Mouse (Mus musculus): ENCODE results near the gene Hist1h1t. TPM values are rescaled to one million over a fixed set of nuclear protein-coding genes. Genes with fewer than 3 reads are reported as not detected.
"Not testable (repeated sequence)": the region's sequence is repeated elsewhere in the genome, so short reads cannot be mapped to it uniquely, and the experiment has no call there.

Gene Hist1h1t
- total RNA-seq, 2 experiments from 2014 or later: 0.40 TPM; not detected in 1

GRCm38 (mm10) chr13:23697491-23698299, 2.1 kb downstream of the Hist1h1t start:
- intact Hi-C loops (cut with DNase I): loop anchor here (1.0 to 5.0 kb wide), 3 partner anchors 13 to 115 kb away; partner anchors contain the start of genes Hist1h1e, Hist1h2bc, Hist1h2be and Hist1h4d
- peak; percentile 42 to 77 for DNase-seq (ENCODE audit: low spot score in 2 of 2)

DNA sequence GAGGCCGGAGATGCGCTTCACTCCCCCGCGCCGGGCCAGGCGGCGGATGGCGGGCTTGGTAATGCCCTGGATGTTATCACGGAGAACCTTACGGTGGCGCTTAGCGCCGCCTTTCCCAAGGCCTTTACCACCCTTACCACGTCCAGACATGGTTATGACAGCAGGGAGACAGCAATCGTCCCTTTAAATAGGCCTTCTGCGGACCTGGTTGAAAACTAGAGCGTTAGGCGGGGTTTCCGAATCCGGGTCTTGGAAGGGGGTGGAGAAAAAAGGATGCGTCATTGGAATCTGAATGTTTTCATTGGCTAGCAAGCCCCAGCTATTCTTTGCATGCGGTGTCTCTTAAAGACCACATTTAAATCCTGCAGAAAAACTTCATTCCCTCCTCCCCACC, 2.7 kb downstream of the Hist1h1t start, which contains the start of gene Hist1h4c:
Gene Hist1h4c (minus strand): TSS at position 155 of the 394 bp plus-strand sequence.
- DNase-seq (ENCODE audit: low spot score in 2 of 2): peak; percentile 99

GRCm38 (mm10) chr13:23698996-23699395, 3.4 kb downstream of the Hist1h1t start:
- intact Hi-C loops (cut with DNase I): loop anchor here (1.0 to 5.0 kb wide), 3 partner anchors 15 to 117 kb away; partner anchors contain the start of genes Hist1h1e, Hist1h2bc, Hist1h2be and Hist1h4d
- DNase-seq (ENCODE audit: low spot score in 2 of 2): no peak

More for the DNA sequence above, 2.7 kb downstream of the Hist1h1t start, which contains the start of gene Hist1h4c:
- intact Hi-C loops (cut with DNase I): loop anchor here (1.0 to 5.0 kb wide), 3 partner anchors 14 to 116 kb away; partner anchors contain the start of genes Hist1h1e, Hist1h2bc, Hist1h2be and Hist1h4d

DNA sequence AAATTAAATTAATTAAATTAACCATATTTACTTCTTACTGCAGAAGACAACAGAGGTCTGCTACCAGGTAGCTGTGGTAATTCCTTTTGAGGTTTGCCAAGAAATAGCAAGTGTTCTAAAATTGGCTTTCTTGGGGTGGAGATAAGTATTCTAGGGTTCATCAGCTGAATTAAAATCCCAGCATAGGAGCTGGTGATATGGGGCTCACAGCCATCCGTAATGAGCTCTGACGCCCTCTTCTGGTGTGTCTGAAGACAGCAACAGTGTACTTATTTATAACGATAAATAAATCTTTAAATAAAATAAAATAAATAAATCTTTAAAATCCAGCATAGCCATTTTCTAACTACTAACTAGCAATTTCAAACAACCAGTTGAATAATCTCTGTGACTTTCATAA, 4.2 kb downstream of the Hist1h1t start:
- intact Hi-C loops (cut with DNase I): loop anchor here (5.0 kb wide), 2 partner anchors 77 to 117 kb away; partner anchors contain the start of genes Hist1h1e, Hist1h2be and Hist1h4d

GRCm38 (mm10) chr13:23700786-23701520, 5.3 kb downstream of the Hist1h1t start:
- DNase-seq (ENCODE audit: low spot score in 2 of 2): peak; percentile 83 to 85
- intact Hi-C loops (cut with DNase I): loop anchor here (1.0 kb wide), 1 partner anchor 31 kb away; no protein-coding TSS in a partner anchor

More for the DNA sequence above, 4.2 kb downstream of the Hist1h1t start:
- no peak for DNase-seq (ENCODE audit: low spot score in 2 of 2)

DNA sequence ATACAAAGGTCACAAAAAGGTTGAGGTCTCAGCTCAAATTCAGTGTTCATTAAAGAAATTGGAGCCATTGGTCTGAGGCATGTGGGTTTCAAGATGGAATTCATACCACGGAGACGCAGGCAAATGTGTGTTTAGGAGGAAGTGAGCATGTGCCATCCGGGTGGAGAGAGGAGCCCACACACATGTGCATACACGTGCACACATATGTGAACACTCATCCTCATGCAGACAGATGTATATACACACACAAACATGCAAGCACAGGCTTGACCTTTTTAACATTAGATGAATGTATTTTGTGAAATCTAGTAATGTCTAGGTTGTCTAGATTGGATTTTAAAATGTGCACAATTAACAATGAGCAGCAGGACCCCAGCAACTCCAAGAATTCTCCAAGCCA, 6.6 kb downstream of the Hist1h1t start:
- DNase-seq (ENCODE audit: low spot score in 2 of 2): no peak
- intact Hi-C loops (cut with DNase I): no loop called here

GRCm38 (mm10) chr13:23702801-23703200, 7.2 kb downstream of the Hist1h1t start:
- intact Hi-C loops (cut with DNase I); DNase-seq (ENCODE audit: low spot score in 2 of 2): not testable (repeated sequence)

DNA sequence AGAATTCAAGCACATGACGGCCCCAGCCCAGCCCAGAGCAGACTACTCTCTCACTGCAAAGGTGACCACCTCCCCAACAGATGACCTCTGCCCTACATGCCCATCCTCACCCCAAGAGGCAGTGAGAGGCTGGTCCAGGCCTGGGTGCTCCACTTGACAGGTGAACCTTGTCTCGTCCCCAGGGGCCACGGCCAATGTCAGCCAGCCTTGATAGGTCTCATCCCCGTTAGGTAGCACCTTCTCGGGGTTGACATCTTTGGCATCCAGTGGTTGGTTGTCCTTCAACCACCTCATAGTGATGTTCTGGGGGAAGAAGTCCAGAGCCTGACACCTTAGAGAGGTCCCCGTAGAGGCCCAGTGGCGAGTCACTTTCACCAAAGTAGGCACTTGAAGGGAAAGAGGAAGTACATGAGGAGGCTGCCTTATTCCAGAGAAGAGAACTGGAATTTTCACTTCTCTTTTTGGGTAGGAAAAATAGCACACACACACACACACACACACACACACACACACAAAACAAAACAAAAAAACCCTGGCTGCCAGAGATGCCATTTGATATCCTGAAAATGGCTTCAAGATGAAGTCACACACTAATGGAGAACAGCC, 10.2 kb downstream of the Hist1h1t start:
- intact Hi-C loops (cut with DNase I): no loop called here
- DNase-seq (ENCODE audit: low spot score in 2 of 2): no peak

GRCm38 (mm10) chr13:23706771-23707170, 11.2 kb downstream of the Hist1h1t start:
- no peak for DNase-seq (ENCODE audit: low spot score in 2 of 2)
- intact Hi-C loops (cut with DNase I): no loop called here

DNA sequence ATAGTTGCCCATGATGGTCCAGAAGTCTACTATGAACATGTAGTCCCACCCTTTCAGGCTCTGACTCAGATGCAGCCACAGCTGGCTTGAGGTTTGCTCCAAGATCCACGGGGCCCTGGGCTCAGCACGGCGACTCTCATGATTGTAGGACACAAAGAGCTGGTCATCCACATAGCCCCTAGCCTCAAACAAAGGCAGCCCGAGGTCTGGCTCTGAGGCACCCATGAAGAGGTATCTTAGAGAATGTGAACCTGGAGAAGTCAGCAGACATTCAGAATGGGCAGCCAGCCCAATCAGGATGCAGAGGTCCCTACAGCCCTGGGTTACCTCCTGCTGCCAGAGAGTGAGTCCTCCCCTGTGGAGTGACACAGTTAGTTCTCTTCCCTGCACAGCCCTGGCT, 12.4 kb downstream of the Hist1h1t start:
- no peak for DNase-seq (ENCODE audit: low spot score in 2 of 2)

DNA sequence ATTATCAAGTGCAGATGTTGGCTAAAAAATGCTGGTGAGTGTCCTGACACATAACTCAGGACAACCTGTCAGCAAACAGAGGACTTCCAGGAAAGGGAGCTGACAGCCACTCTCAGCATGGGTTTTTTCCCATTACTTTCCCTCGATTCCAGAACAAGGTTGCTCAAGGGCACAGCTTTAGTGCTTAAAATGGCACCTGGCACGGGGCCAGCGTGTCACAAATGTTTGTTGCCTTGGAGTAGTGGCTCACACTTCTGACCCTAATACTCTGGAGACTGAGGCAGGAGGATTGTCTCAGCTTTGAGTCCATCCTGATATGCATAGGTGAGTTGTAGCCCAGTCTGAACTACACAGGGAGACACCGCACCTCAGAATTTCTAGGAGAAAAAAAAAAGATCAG, 13.0 kb downstream of the Hist1h1t start:
- intact Hi-C loops (cut with DNase I): no loop called here
- DNase-seq (ENCODE audit: low spot score in 2 of 2): no peak

More for the DNA sequence above, 12.4 kb downstream of the Hist1h1t start:
- intact Hi-C loops (cut with DNase I): no loop called here

GRCm38 (mm10) chr13:23709714-23710373, 14.2 kb downstream of the Hist1h1t start:
- intact Hi-C loops (cut with DNase I): no loop called here
- DNase-seq (ENCODE audit: low spot score in 2 of 2): no peak

GRCm38 (mm10) chr13:23710374-23711089, 14.9 kb downstream of the Hist1h1t start, which contains the start of gene Hfe:
TSS of gene Hfe (minus strand) at chr13:23710854.
- intact Hi-C loops (cut with DNase I): no loop called here

GRCm38 (mm10) chr13:23716261-23717042, 20.8 kb downstream of the Hist1h1t start:
- no peak for DNase-seq (ENCODE audit: low spot score in 2 of 2)
- intact Hi-C loops (cut with DNase I): no loop called here

More at GRCm38 (mm10) chr13:23710374-23711089, 14.9 kb downstream of the Hist1h1t start, which contains the start of gene Hfe:
- peak in 1 of 2 experiments; percentile 34 for DNase-seq (ENCODE audit: low spot score in 2 of 2)

- DNase-seq (ENCODE audit: low spot score in 2 of 2): no peak
- intact Hi-C loops (cut with DNase I): no loop called here
These were observed 21.6 kb downstream of the Hist1h1t start for GRCm38 (mm10) chr13:23717176-23717575.

DNA sequence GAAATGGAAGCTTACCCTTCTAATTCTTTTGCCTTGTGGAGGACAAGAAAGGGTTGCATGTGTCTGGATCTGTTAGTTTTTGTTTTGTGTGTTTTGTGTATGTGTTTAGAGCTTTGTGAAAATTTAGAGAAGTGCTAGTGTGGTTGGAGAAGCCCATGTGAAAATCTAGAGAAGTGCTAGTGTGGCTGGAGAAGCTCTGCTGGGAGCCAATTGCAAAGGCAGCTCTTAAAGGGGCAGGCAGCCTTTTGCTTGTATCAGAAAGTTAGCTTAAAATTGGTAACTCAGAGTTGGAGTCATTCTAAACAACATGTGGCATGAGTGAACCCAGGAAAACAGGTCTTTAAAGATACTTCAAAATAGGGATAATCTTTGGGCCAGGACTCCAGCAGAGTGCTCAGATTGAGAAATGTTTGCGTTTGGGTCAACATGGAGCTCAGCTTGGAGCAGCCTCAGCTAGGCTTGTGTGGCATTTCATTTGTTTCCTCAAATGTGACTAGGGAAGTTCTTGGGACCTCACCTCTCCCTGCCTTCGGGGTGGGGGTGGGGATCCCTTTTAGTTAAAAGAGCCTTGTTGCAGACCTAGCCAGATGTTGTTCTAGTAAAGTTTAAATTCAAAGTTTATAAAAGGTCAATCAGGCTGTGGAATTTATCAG, 22.1 kb downstream of the Hist1h1t start:
- DNase-seq (ENCODE audit: low spot score in 2 of 2); intact Hi-C loops (cut with DNase I): not testable (repeated sequence)

GRCm38 (mm10) chr13:23724239-23724638, 28.6 kb downstream of the Hist1h1t start:
- intact Hi-C loops (cut with DNase I): no loop called here
- no peak for DNase-seq (ENCODE audit: low spot score in 2 of 2)

All from left cerebral cortex, postnatal 14 days (tissue).